Mouse (Mus musculus): ENCODE results near the gene Mccc1. TPM values are rescaled to one million over a fixed set of nuclear protein-coding genes. Genes with fewer than 3 reads are reported as not detected.

Gene Mccc1
- polyA plus RNA-seq (2021) = 68.5 TPM

DNA sequence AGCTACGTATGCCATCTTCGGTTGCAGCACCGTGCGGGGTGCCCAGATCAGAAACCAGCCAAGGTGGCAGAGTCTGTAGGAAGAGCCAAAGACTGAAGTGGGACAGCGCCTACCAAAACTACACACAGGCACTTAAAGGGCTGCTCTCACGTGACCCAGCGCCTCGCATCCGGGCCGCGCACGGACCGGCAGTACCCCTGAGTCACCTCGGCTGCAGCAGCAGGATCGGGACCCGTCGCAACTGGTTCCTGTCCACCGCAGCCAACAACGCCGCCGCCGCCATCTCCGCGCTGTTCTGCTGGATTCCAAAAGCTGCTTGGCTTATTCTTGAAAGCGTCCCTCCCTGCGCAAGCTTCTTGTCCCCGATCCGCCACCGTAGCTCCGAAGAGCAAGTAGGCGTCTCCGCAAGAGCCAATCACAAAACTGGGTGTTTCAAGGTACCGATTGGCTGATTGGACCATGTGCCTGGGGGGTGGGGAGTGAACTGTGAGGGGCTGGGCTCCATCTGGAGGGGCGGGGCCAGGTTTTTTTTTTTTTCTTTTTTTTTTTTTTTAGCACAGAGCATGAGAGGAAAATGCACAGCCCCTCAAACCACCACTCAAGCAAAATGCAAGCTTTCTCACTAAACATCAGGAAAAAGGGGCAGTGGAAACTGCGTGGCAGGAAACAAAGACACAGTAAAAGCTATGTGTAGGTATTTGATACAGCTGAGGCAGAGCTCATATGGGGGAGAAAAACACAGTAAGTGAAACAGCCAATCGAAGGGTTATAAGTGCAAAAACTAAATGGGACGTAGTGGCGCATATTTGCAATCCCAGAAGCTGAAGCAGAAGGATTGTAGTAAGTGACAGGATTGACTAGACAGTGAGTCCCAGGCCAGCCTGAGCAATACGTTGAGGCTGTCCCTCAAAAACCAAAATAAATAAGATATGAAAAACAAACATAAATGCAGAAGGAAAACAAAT is at the start of gene Mccc1:
Gene Mccc1, minus strand, starts transcription at position 404 of the 965 bp plus-strand sequence.
- CTCF ChIA-PET = interaction anchor here (1.0 to 1.5 kb wide), 6 partner anchors 12 to 308 kb away, joined by 3 to 4 read pairs (median 4); no protein-coding TSS in a partner anchor
- in situ Hi-C loops (cut with MboI; ENCODE audit: low pct_unique_long_range_greater_than_20kb) = no loop called here

DNA sequence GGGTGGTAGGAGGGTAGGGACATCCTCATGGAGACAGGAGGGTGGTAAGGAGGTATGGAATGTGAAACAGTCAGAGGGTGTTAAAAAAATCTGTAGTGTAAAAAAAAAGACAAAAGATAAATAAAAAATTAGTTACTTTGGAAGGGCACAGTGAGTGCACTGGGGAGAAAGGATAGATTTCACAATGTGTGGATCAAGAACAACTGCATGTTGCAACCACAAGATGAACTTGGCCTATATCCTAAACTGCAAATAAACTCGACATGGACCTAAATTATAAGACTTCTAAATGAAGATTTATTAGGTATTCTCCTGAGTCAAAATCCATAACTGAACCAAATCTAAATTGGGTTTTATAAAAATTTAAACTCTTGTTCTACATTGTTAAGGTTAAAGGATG is 48.6 kb upstream of the Mccc1 start:
- no peak for ATAC-seq
- peaks cover 68% of the 10 kb centered on the region for H3K27me3 ChIP-seq
- no peak for TF ChIP-seq CTCF (IDR thresholded peaks at IDR 0.05)
- POLR2A ChIA-PET = no interaction called here
- no peak for DNase-seq (ENCODE audit: low read depth, low spot score)
- in situ Hi-C loops (cut with MboI; ENCODE audit: low pct_unique_long_range_greater_than_20kb) = no loop called here
- CTCF ChIA-PET = no interaction called here

More for the DNA sequence above, at the start of gene Mccc1:
- TF ChIP-seq CTCF (IDR thresholded peaks at IDR 0.05) = no peak
- peak; percentile 96 for ATAC-seq
- peaks cover 18% of the 10 kb centered on the region for H3K27me3 ChIP-seq
- POLR2A ChIA-PET = interaction anchor here (0.6 kb wide), 2 partner anchors 13 to 456 kb away, joined by 3 read pairs; no protein-coding TSS in a partner anchor
- DNase-seq (ENCODE audit: low read depth, low spot score) = peak; percentile 98

DNA sequence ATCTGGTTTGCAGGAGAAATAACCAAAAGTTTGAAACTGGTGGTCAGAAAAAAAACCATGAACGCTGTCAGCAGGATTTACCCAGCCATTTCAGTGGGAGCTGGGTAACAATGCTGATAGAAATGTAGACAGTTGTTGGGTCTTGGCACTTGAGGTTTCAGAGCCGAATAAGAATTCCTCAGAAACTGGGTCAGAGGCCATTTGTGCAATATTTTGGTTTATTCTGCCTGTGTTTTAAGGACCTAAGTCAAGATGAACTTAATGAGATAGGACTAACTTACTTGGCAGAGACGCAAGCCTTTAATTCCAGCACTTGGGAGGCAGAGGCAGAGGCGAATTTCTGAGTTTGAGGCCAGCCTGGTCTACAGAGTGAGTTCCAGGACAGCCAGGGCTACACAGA is 44.6 kb upstream of the Mccc1 start:
- CTCF ChIA-PET = no interaction called here
- no peak for TF ChIP-seq CTCF (IDR thresholded peaks at IDR 0.05)
- H3K27me3 ChIP-seq = peaks cover 61% of the 10 kb centered on the region
- POLR2A ChIA-PET = no interaction called here
- in situ Hi-C loops (cut with MboI; ENCODE audit: low pct_unique_long_range_greater_than_20kb) = no loop called here
- ATAC-seq (no peak), DNase-seq (ENCODE audit: low read depth, low spot score) (no peak)

DNA sequence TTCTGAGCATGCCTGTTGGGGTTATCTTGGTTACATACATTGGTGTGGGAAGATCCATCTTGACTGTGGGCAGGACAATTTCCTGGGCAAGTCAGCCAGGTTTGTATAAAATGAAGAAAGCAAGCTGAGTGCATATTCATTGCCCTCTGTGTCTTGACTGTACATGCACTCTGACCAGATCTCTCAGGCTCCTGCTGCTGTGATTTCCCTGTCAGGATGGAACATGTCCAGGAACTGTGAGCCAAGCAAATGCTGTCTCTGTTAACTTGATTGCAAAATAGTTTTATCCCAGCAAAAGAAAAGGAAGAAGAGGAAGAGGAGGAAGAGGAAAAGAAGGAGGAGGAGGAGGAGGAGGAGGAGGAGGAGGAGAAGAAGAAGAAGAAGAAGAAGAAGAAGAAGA is 44.0 kb upstream of the Mccc1 start:
- CTCF ChIA-PET = interaction anchor here (1.2 kb wide), 1 partner anchor 10 kb away, joined by 3 read pairs; no protein-coding TSS in a partner anchor
- peaks cover 62% of the 10 kb centered on the region for H3K27me3 ChIP-seq
- POLR2A ChIA-PET = no interaction called here
- ATAC-seq (no peak), DNase-seq (ENCODE audit: low read depth, low spot score) (no peak)
- in situ Hi-C loops (cut with MboI; ENCODE audit: low pct_unique_long_range_greater_than_20kb) = no loop called here
- TF ChIP-seq CTCF (IDR thresholded peaks at IDR 0.05) = no peak

DNA sequence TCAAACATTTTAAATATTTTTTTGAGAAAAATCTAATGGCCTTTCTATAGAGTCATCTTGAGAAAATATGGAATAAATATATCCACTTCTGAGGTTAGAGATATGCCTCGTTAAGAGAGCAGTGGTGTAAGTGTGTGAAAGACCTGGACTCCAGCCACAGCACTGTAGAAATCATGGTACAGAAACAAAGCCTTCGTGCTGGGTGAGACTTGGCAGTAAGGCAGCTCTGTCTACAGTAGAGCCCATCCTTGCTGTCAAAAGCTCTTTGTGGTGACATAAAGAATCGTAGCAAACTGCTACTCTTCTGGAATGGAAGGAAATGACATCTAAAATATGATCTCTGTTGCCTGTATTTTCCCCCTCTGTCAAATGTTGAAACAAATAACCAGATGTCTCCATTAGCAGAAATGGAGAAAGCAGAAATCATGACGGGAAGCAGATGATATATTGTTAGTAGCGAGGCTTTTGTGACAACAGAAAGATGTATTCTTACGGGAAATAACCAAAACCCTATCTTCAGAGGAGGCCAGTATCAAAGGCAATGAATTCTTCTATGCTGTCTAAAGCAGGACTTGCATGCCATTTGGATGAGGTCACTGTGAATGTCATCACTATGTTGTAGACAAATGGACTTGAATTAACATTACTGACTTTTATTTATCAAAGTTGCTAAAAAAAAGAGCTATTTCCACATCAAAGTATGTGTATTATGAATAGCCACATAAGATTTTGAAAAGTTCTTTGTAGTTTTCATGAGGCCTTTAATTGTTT is 31.4 kb upstream of the Mccc1 start:
- peak; percentile 3 for DNase-seq (ENCODE audit: low read depth, low spot score)
- peak; percentile 31 for ATAC-seq
- no peak for TF ChIP-seq CTCF (IDR thresholded peaks at IDR 0.05)
- in situ Hi-C loops (cut with MboI; ENCODE audit: low pct_unique_long_range_greater_than_20kb) = no loop called here
- peaks cover 43% of the 10 kb centered on the region for H3K27me3 ChIP-seq
- ChIA-PET POLR2A (interaction anchor here (0.7 kb wide), 1 partner anchor 114 kb away, joined by 4 read pairs; no protein-coding TSS in a partner anchor), CTCF (interaction anchor here (1.1 to 2.0 kb wide), 4 partner anchors 10 to 17 kb away, joined by 3 to 5 read pairs (median 4); no protein-coding TSS in a partner anchor)

DNA sequence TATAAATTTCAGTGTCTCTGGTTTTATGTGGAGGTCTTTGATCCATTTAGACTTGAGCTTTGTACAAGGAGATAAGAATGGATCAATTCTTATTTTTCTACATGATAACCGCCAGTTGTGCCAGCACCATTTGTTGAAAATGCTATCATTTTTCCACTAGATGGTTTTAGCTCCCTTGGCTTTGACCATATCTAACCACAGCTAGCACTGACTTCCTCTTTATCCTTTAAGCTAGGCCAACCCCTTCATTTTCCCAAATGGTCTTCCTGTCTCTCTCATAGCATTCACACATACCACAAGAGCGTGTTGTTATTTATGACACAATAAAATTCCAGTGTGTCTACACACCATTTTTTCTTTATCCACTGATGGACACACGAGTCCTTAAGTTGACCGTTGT is 29.5 kb upstream of the Mccc1 start:
- in situ Hi-C loops (cut with MboI; ENCODE audit: low pct_unique_long_range_greater_than_20kb) = no loop called here
- TF ChIP-seq CTCF (IDR thresholded peaks at IDR 0.05) = no peak
- ATAC-seq (no peak), DNase-seq (ENCODE audit: low read depth, low spot score) (no peak)
- H3K27me3 ChIP-seq = peaks cover 50% of the 10 kb centered on the region
- CTCF ChIA-PET = interaction anchor here (1.3 to 1.6 kb wide), 2 partner anchors 11 to 14 kb away, joined by 3 read pairs; no protein-coding TSS in a partner anchor
- POLR2A ChIA-PET = interaction anchor here (0.6 kb wide), 1 partner anchor 175 kb away, joined by 3 read pairs; no protein-coding TSS in a partner anchor

DNA sequence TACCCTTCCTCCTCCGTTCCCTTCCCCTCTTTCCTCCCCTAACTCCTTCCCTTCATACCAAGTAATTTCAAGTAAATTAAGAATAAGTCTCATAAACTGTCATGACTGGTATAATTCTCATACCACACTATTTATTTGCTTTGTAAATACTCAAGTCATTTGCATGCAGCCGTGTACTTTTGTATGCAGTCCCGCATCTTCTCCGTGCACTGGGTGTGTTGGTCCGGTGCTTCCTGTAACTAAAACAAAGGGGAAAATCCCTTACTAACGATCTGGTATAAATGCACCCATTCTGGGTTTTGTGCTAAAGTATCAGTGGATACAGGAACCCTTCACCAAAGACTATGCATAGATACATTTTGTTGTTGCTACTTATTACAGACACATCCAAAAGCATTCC is 25.3 kb upstream of the Mccc1 start:
- ChIA-PET POLR2A (no interaction called here), CTCF (interaction anchor here (1.4 kb wide), 1 partner anchor 14 kb away, joined by 3 read pairs; no protein-coding TSS in a partner anchor)
- no peak for TF ChIP-seq CTCF (IDR thresholded peaks at IDR 0.05)
- ATAC-seq = no peak
- peaks cover 70% of the 10 kb centered on the region for H3K27me3 ChIP-seq
- DNase-seq (ENCODE audit: low read depth, low spot score) = no peak
- in situ Hi-C loops (cut with MboI; ENCODE audit: low pct_unique_long_range_greater_than_20kb) = no loop called here

DNA sequence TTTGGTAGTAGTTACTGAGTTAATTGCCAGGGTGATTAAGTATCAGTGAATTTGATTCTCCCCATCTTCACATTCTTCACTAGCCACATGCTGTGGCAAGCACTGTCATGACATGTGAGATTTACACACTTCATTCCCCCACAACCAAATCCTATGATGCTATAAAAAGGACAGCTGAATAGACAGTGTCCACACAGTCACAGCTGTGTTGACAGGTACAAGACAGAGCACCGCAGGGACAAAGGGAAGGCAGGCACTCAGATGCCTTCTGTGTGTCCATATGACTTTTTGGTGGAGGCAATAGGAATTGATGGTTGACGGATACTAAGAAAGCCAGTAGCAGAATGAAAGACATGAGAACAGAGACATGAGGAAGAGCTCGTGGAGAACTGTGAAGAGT is 10.8 kb upstream of the Mccc1 start:
- POLR2A ChIA-PET = interaction anchor here (1.1 kb wide), 1 partner anchor 139 kb away, joined by 3 read pairs; no protein-coding TSS in a partner anchor
- DNase-seq (ENCODE audit: low read depth, low spot score) = no peak
- no peak for TF ChIP-seq CTCF (IDR thresholded peaks at IDR 0.05)
- no peak for ATAC-seq
- peaks cover 41% of the 10 kb centered on the region for H3K27me3 ChIP-seq
- in situ Hi-C loops (cut with MboI; ENCODE audit: low pct_unique_long_range_greater_than_20kb) = no loop called here
- CTCF ChIA-PET = interaction anchor here (1.0 to 3.8 kb wide), 4 partner anchors 12 to 54 kb away, joined by 3 to 16 read pairs (median 3); no protein-coding TSS in a partner anchor

DNA sequence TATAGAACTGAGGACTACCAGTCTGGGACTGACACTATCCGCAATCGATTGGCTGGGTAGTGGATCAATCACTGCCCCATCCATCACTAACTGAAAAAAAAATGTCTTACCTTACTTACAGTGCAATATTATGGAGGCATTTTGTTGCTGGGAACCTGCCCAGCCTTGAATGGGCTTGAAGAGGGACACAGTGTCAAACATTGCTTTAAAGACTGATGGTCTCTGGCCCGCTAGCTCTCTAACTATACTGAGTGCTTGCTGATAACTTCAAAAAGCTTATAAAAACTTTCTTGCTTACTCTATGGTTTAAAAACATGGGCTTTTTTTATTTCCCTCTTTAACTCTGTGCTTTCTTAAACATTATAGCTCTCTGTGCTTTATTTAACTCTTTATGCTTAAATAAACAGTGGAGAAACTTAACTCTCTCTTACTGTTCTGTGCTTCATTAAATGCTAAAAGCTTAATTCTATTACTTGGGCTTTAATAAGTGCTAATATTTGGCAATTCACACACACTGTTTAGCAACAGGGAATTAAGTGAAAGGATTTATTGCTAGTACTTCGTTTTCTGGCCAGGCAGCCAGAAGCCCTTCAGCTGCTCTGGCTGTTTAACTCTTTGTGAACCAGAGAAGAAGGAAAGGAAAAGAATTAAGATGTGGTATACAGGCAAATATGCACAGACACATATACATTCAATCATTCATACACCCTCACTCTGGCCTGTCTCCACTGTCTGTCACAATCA is 8.1 kb upstream of the Mccc1 start:
- TF ChIP-seq CTCF (IDR thresholded peaks at IDR 0.05) = no peak
- ChIA-PET POLR2A (no interaction called here), CTCF (interaction anchor here (0.7 to 3.8 kb wide), 5 partner anchors 9 to 43 kb away, joined by 3 to 16 read pairs (median 7); no protein-coding TSS in a partner anchor)
- peaks cover 41% of the 10 kb centered on the region for H3K27me3 ChIP-seq
- ATAC-seq (no peak), DNase-seq (ENCODE audit: low read depth, low spot score) (no peak)
- in situ Hi-C loops (cut with MboI; ENCODE audit: low pct_unique_long_range_greater_than_20kb) = no loop called here

Data from Patski (cell line).